Mouse (Mus musculus) natural killer cell, adult 2 months (primary cell): Measurements from ENCODE around the gene Myom3.

Source experiments
- DNase-seq, 2 experiments: peaks; one replicate each; pipeline ENCODE4 v3.0.0; 2022; ENCODE audit warnings: low spot score in 2 of 2

Gene Myom3

DNA sequence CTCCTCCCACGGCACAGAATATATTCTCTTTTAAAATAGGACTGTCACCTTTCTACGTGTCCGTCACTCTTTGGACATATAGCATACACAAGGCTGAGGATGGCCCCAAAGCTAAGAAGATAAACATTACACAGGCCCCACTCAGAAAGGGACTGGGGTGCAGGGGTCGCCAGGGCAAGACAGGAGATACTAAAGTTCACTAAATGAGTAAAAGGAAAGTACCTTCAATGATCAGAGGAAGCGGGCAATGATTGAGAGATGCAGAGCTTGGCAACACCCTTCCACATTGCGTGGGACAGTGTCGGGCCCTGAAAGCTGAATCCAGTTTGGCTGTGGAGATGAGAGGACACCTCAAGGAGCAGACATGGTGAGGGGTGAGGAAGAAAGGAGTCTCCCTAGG lies 55.4 kb downstream of the Myom3 start:
- DNase-seq = no peak

DNA sequence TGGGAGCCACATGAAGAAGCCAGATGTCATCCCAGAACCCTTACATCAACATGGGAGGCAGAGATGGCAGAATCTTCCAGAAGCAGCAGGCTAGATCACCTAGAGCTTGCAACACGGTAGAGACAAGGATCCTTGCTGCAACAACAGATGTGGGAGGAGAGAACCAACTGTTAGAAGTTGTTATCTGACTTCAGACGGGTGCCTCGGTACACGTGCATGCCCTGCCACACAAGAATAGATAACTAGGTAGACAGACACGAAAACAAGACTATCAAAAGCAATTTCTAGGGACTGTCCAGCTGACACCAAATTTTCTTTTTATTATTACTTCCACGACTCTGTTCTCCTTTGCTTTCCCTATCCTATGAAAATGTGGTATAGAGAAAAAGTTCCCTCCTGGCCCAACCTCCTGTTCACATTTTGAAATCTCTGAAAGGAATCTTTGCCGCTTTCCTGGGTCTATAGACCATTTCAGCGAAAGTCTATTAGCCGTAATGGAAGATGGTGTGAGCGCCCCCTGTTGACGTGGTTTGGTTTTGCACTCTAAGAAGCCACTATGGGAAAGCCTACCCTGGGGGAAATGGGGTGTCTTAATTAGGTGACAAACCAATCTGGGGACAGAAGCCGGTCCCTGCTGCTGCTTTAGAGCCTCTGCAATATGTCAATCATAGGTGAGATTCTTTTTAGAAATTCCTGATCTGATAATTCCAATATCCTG lies 57.5 kb downstream of the Myom3 start:
- DNase-seq = peak; percentile 24 to 45

DNA sequence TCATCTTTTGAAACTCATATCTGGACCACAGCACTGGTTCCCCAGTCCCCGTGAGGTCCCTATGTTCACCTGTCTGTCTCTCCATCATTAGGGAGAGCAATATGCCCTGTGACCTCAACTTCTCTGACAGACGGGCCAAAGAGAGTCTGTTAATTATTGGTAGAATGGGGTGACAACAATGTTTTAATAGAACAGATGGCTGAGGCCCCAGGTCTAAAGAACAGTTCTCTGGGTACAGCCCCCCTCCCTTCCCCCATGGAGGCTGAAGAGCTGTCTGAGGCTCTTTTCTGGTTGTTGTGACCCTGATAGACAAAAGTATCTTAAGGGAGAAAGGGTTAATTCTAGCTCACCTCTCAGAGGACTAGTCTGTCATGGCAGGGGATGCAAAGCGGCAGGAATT lies 58.9 kb downstream of the Myom3 start:
- no peak for DNase-seq

DNA sequence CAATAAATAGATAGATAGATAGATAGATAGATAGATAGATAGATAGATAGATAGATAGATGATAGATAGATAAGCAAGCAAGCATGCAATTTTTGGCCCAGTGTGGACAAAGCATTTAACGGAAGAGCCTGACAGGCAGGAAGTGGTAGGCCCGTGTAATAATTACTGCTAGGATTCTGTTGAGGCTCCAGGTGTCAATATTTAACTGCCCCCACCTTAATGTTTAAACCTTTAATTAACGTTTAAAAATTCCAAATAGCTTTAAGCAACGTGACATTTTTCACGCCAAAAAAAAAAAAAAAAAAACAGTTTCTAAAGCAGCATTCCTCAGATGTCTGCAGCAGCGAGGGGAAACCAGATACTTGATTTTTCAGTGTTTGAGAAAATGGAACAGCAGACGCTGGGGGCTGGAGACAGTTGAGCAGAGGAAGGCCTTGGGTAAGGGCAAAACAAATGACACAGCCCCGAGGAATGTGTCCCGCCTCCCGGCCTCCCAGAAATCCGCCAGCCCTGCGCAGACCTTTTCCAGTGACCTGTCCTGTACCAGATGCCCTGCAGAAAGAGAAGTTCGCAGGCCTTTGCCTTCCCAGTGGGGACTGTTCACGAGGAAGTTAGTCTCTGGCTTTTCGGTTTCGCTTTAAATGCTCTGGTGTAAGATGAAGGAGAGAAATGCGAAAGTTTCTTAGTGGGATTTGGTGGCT lies 60.5 kb downstream of the Myom3 start:
- peak; percentile 11 to 24 for DNase-seq

DNA sequence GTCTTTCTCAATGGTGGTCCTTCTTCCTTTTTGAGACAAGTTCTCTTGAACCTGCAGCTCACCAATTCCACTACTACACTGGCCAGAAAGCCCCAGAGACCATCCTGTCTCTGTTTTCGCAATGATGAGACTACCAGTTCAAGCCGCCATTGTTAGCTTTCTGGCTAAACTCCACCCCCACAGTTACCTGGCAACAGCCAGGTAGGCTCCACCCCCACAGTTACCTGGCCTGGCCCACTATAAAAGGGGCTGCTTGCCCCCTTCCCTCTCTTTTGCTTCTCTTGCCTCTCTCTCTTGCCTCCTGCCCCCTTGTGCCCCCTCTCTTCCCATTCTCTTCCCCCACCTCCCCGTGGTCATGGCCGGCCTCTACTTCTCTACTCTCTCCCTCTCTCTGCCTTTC lies 62.3 kb downstream of the Myom3 start:
- no peak for DNase-seq

DNA sequence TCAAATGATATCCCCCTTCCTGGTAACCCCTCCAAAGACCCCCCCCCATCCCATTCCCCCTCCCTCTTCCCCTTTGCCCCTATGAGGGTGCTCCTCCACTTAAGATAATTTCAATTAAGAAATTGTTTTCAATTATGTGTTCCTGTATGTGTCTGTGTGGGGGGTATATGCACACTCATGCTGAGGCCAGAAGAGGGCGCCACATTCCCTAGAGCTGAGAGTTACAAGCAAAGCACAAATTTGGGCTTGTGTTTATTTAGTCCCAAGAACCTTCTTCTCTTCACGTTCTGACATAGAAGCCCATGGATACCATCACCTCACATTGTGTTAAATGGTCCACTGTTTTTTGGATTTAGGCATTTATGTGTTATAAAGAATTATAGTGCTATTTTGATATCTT lies 63.8 kb downstream of the Myom3 start:
- peak; percentile 23 to 58 for DNase-seq

DNA sequence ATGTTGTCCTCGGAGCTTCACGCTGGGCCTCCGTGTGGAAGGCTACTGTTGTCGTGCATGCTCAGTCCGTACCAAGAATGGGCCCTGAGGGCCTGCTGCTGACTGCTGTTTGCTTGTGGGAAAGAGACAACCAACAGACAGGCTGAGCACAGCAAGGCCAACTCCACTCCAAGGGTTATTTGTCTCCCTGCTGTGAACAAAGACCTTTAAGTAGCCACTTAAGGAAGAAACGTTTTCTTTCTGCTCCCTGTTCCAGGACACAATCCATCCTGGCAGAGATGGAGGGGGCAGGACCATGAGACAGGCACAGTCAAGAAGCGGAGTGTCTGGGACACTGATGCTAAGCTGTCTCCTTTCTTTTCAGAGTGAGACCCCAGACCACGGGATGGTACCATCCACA lies 64.7 kb downstream of the Myom3 start:
- DNase-seq = no peak

DNA sequence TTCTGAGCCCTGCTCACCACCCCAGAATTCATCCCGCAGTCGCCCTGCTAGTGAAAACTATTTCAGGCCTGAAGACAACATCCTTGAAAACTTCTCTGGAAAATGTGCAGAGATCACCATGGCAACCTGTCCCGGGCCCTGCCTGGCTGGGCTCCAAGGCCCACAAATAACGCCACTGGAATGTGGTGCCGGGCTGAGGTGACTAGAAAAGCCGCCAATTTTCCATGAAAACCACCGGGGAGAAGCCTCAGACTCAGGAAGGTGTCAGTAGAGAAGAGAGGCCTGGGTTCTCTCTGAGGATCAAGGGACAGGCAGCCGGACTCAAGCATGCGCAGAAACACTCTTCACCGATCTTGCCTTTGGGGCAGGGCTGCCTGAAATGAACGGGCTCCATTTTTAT lies 69.0 kb downstream of the Myom3 start:
- no peak for DNase-seq

DNA sequence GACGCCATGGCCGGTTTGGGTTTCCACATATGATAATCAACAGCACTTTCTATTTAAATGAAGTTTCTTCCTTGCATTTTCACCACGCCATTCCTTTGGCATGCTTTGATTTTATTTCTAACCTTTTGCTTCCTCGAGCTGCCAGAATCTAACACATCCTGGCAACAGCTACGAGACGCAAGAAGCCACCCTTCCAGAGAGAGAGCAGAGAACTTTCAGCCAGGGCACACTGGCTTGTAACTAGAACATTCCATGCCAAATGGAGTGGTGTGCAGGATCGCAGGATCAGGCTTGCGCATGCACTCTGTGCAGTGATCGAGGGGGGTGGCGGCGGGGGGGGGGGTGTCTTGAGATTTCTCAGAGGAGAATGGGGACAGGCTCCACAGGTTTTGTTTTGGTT lies 72.6 kb downstream of the Myom3 start:
- no peak for DNase-seq

DNA sequence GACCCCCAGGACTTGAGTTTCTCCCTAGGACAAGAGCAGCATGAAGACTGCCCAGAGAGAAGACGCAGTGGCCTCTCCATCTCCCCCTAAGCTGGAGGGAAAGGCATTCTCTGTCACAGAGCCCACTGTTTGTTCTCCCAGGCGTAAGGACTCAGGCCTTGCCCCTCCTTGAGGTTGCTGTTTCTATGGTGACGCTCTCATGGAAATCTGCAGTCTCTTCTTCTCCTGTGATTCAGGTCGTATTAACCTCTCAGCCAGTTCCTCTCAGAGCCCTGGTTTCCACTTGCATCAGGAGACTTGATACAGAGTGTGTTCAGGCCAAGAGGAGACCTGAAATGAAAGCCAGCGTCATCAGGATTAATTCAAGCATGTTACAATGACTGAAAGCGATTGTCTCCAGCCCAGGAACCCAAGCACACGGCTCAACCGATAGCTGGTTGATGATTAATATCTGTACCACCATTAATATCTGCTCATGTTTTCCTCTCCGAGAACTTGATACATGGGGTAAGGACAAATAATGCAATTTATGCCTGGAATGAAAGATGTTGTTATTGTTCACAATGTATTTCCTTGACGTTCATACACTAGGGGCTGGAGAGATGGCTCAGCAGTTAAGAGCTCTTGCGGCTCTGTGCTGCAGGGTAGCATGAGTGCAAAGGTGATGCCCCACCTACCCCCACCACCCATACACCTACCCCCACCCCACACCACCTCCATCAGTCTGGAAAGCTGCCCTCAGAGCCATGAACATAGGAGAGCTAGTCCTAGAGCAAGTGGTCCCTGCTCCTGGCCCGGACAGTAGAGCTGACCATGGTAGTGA lies 74.0 kb downstream of the Myom3 start:
- DNase-seq = no peak

DNA sequence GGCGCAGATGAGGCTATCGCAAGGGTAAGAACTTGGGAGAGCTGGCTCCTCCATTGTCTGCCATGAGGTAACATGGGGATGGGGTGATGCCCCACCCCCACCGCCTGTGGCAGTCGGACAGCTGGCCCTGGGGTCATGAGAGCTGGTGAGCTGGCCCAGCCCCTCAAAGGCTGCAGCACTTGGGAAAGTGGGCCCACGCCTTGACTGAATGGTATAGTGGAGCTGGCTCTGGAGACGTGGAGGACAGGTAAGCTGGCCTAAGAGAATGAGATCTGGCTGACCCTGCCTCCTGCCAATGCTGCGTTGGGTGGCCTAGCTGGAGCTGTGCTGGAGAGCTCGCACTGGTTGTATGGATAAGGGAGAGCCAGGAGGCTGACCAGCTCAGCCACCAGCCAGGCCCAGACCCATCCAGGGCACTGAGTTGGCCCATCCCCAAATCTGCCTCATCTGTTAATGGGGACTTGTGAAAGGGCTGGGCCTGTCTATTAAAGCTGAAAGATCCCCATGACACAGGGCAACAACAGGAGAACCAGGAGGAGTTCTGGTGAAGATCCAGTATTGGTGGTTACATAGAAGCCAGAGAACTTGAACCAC lies 74.7 kb downstream of the Myom3 start:
- no peak for DNase-seq

DNA sequence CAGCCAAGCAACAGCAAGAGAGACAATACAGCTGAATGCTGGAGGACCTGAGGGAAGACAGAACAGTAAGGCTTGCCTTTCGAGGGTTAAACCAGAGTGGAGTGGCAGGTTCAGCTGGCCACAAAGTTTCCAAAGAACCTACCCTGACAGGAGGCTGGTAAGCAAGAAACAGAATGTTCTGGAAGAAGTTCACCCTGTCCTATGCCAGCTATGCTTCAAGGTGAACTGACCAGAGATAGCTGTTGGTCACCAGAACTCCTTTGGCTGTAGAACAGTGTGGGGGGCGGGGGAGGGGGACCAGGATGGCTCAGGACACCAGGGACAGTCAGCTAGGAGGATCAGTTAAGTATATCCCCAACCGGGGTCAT lies 79.4 kb downstream of the Myom3 start:
- DNase-seq = no peak

DNA sequence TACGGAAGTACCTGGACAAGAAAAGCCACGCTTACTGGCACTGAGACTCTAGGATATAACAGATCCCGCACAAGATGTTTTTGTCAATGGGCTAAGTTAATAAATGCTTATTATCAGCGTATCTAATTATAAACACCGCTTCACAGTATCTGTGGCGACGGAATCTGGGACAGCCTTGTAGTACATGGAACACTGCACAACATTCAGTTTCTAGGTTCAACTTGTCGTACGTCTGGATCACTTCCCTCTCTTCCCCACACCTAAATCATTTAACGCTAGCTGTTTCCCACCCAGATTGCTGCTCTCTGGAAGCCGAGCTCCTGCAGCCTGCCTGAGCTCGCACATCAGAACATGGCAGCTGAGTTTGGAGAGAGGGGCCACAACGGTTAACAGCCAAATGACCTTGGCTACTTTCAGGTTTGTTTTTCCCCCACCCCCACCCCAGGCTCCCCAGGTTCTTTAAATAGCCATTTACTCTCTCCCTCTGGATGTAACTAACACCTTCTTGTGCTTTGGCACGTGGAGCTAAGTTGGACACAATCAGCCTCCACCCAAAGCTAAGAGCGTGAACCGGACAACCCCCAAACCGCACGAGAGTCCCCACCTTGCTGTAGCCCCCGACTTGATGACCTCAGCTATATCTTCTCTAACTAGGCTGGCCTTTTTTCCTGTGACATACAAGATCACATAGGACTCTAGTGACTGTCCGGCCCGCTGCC lies 79.9 kb downstream of the Myom3 start:
- DNase-seq = no peak

DNA sequence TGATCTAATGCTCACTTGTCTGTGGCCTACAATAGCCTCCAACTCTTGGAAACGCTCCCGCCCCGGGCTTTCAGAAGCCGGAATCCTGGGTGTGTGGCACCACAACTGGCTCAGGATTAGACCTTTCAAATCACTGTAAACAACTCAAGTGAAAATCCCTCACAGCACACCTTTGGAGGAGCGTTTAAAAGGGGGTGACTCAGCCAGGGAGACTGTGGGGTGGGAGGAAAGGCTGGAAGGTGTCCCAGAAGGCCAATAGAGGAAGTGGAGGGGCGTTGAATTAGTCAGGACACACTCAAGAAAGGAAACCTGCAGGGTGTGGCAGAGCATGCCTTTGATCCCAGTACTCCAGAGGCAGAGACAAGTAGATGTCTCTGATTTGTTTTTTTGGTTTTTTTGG lies 84.9 kb downstream of the Myom3 start:
- DNase-seq = no peak

DNA sequence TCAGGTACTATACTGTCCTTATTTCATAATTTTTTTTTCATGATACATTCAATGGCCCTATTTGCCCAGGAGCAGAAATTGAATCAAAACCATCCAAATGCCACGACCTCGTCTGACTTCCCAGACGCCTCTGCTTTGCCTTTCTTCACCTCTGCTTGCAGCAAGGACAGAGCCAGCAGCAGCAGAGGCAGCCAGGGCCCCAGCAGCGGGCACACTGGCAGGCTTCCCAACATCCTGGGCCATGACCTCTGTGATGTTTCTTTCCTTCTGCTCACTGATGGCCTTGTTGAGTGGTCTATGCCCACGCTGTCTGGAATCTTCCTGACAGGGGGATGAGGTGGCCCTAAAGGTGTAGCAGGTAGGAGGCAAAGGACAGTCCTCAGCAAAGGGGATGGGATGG lies 88.1 kb downstream of the Myom3 start:
- DNase-seq = no peak

DNA sequence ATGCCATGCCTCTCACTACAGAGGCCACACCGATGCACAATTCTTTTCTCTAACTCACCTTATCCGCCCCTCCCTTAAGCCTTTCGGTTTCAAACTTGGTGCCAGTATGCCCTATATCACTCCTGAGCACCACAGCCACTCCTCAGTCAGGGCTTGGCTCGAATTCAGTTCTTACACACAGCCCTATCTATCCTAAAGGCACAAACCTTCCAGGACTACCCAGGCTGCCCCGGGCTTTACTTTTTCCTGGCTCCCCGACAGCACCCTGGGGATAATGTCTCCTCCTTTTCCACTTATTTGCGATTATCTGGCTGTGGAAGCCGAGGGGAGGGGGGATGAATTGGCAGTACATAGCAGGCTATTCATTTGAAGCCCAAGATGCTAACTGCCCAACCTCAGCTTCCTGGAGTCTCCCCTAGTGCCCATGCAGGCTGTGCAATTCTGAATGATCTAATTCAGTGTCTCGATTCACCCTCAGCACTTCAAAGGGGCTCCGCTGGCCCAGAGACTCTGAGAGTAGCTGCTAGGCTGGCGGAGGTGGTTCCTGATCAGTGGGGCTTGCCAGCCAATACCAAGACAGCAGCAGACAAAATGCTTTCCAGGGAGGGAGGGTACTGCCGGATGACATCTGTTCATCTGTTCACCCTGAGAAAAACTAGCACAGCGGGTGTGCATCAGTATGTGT lies 91.0 kb downstream of the Myom3 start:
- DNase-seq = no peak

DNA sequence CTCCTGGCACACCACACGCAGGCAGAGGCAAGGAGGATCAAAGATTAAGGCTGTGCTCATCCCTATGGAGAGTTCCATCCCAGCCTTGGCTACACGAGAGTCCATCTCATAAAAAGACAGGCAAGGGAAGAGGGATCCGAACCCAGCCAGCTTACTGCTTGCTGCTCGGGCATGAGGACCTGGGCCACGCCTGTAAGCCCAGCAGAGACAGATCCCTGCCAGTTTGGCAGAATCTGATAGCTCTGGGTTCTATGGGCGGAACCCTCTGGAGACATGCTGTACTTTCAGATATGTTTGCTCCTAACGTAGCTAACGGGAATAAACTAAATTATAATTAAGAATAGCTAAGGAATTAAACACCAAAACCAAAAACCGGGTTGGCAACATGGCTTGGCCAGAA lies 92.4 kb downstream of the Myom3 start:
- no peak for DNase-seq

DNA sequence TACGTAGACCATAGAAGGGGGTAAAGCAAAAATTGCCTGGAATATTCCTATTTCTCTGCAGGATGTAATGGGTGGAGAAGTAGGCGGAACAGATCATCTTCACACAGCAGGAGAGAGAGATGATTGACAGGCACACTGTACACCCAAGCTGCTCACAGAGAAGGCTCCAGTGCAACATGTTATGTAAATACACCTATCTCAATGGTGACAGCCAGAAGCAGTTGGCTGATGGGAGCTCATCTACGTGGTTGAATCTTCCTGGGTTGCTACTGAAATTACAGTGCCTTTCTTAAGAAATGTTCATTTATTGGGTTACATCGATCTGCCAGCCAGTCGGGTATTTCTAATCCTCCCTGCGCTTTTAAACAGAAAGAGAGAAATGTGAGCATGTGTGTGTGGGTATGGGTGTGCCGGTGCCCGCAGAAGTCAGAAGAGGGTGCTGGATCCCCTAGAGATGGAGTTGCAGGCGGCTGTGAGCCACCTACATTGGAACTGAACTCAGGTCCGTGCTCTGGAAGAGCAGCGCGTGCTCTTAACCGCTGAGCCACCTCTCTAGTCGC lies 94.6 kb downstream of the Myom3 start:
- no peak for DNase-seq

DNA sequence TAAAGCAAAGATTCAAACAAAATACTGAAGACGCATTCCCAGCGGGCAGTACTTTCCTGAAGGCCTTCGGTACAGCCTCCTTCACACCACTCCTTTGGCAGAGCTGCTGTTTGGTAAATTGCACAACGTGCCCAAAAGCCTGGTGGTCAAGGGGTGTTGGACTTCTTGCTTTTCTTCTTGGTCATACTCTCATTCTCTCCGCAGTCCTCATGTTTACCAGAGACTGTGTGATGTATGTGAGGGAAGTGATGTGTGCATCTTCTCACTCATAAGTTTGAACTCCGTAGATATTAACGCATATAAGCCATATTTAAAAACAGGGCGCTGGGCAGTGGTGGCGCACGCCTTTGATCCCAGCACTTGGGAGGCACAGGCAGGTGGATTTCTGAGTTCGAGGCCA lies 95.1 kb downstream of the Myom3 start:
- no peak for DNase-seq

DNA sequence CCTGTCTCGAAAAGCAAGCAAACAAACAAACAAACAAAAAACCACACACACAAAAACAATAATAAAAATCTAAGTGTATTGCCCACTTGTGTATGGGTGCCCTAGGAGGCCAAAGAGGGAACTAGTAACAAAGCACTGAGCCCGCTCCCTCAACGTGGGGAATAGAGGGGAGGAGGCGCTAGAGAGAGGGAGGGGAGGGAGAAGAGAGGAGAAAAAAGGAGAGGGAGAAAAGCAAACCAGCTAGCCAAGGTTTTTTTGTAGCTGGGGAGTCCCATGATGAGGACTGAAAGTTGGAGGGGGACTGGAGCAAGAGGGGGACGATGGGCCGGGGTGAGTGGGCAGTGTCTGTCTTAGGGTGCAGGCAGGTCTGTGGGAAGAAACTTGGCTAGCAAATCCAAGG lies 95.6 kb downstream of the Myom3 start:
- no peak for DNase-seq
